Mouse (Mus musculus) fibroblast of lung, adult 2 months (primary cell): ENCODE data around the gene Ptprm.
A peak's percentile ranks its signal among the peaks of the same experiment; 100 is the strongest.

Experiments
- DNase-seq: peaks from one replicate; pipeline ENCODE4 v3.0.0-alpha.2; 2011; ENCODE audit warnings: low read depth

Gene Ptprm

DNA sequence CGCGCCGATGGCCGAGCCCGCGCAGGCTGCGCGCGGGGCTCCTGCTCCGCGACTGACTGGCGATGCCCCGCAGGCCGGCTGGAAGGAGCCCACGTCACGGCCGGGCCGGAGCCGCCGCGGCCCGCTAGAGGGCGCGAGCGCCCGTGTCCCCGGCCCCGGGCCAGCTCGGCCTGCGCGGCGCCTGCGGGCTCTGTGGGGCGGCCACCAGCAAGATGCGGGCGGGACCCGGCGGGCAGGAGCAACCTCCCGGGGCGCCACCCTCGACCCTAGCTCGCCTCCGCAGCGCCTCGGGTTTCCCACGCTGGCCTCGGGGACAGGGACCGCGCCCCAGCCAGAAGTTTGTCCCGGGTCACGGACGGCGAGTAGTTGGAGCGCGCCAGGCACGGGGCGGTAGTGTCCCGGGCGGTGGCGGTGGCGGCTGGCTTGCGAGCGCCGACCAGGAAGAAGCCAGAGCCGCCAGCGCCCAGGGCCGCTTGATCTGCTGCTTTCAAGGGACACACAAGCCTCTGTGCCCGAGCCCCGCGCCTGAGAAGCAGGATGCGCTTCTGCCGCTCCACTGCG, at the start of gene Ptprm:
Gene Ptprm, minus strand, starts transcription at position 7 of the 561 bp plus-strand sequence.
- DNase-seq = peak; percentile 46

DNA sequence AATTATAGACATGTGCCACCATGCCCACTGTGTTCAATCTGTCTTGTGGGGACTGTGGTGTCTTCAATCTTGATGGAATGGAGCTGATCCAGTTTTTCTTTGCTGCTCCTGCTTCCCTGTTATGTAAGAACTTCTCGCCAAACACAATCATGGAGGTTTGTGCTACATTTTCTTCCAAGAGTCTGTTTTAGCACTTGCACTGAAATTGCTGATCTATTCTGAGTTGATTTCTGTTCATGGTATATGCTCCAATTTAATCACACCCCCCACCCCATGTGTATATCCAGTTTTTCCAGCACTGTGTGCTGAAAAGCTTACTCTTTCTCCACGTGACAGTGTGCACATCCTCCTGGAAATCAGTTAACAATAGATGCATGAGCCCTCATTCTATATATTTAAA, 41.9 kb upstream of the Ptprm start:
- DNase-seq = no peak

DNA sequence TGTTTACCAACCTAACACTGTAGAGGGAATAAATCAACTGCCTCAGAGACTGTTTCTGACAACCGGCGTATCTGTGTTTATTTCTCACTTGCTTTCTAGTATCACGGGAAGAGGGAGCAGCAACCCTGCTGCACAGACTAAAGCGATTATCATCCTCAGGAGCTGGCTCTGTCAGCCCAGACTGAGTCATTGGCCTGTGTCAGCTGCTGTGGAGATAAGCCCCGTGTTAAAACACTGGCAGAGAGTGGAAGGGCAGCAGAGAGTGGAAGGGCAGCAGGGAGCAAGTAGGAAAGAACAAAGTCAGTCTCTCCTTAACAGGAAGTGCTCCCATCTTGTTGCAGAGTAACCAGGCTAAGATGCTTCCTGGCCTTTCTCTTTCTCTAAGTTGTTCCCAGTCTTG, 36.6 kb upstream of the Ptprm start:
- DNase-seq = no peak

DNA sequence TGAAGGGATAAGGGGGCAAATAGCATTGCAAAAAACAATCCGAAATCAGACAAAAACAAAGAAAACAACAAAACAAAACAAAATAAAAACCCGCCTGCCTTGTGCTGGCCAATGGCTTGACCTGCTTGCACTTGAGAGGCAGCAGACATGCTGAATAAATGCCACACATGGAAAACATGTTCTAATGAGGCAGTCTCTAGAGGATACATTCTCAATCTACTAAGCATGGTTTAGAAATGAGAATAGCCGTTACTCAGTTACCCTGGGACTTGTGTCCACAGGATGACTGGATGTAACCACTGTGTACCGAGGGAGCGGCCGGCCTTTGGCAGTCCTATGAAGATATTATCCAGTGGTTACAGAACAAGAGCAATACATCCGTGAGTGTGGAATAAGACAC, 33.9 kb upstream of the Ptprm start:
- no peak for DNase-seq

DNA sequence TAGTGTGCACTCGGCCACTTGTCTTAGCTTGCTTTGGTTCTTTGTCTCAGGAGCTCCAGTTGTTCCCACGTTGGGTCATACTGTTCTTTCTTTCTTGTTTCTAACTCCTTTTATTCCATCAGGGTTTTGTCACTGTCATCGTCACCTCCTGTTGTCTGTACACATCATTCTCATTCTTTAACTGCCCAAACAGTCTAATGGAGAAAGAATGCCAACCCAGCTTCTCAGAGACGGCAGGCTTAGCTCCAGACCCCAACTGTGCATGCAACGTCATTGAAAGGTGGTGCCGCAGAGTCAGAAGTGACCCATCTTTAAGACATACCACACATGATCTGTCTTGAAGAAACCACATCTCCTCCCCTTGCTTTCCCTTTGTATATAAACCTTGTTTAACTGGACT, 31.0 kb upstream of the Ptprm start:
- DNase-seq = no peak

DNA sequence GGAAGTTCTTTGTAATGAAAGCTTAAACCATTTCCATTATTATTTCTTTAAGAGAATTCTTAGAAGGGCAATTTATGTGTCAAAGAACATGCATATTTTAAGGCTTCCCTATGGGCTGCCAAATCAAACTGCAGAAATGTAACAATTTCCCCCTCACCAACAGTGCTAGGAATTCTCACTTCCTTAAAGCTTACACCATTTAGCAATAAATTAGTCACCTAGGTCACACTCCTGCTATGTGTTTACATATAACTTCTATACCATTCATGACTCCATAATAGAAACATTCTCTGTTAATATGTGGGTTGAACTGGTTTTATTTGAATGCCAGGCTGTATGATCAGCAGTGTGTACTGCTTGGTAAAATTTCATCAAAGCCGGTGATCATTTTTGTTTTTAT, 29.4 kb upstream of the Ptprm start:
- DNase-seq = no peak

DNA sequence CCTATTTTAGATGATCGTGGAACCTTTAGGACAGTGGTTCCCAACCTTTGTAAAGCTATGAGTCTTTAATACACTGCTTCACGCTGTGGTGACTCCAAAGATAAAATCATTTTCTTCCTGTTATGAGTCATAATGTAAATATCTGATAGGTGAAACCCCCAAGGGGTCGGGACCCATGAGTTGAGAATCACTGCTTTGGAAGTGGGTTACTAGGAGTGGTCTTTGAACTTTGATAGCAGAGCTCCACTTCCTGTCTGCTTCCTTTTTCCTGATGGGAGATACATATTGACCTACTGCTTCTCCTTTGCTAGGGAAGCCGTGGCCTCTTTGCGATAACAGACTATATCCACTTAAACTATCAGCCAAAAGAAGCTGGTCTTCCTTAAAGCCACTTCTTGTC, 27.4 kb upstream of the Ptprm start:
- DNase-seq = no peak

DNA sequence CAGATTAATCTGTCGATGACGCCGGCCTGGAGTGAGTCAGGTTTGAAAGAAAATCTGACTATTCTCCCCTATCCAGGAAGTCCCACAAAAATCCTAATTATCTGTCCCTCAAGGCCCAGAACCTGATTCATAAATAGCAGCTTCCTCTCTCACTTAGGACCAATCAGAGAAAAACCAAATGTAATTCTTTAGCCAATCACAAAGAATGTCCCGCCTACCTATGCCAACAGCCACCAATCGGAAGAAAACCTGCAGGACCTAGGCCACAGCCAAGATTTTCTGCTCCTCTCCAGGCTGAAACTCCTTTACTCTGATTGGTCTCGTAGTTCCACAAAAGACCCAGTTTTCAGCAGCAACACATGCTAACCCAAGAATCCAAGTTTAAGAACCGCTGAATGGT, 13.6 kb upstream of the Ptprm start:
- no peak for DNase-seq

DNA sequence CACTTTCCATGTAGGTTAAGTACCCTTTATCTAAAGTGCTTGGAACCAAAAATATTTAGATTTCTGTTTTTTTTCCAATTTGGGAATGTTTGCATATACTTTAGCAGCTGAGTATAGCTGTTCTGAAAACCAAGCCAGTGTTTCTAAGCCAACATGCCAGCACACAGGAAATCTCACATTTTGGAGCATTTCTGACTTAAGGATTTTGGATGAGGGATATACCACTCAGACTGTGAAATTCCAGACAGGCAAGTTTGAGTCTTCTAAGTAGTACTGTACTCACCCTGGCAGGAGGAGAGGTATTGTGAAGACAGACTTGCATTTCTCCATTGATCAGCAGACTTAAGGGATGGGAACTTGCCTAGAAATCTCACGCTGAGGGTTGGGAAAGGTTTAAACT, 10.2 kb upstream of the Ptprm start:
- no peak for DNase-seq

DNA sequence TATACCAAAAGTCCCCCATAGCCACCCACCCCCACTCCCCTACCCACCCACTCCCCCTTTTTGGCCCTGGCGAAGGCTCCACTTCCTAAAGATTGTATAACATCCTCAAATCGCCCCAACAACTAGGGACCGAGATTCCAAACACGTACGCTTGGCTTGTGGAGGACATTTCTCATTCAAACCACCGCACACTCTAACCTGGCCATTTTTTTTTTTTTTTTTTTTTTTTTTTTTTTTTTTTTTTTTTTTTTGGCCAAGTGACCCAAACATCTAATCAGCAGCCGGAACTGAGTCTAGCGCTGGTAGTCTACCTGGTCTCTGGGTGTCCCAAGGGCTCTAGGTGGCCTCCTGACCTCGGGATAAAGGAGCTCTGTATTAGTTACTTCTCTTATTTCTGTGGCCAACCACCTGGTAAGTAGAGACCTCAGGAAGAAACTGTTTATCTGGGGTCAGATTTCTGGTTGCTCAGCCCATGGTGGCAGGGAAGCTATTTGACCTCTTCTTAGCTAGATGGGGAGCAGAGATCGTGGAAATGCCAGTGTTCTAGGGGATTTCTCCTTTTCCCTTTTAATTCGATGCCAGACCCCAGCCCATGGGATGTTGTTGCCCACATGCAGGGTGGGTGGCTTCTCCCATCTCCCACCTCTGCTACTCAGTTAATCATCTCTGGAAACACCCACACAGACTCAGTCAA, 9.3 kb upstream of the Ptprm start:
- DNase-seq = no peak

DNA sequence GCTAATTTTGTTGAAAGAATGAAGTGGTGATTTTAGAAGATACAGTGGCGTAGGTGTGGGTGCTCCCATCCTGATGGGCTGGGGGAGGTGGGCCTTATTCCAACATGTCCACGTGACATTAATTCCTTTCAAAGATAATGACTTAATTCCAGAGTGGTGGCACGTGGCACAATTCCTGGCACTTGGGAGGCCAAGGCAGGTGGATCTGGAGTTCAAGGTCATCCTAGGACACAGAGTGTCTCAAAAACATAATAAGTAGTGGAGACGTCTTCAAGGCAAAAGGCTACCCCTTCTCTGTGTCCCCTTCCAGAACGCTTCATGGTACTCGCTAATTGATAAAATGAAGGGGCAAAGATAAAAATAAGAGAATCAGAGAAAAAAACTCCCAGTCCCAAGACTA, 7.9 kb upstream of the Ptprm start:
- no peak for DNase-seq

DNA sequence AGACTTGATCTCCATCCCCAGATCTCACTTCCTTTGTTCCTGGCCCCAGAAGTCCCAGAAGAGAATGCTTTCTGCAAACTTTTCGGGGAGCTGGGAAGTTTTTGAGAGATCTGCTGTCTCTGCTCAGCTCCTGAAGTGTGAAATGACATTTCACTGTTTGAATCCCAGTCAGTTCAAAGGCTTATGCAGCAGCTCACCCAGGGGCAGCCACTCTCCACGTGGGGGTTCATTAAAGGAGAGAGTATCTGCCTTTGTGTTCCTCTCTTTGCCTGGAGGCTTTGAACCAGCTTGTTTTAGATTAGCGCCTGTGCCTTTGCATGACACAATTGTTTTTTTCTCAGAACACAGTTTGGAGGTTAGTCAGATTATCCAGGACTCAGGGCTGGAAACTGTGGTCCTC, 6.3 kb upstream of the Ptprm start:
- DNase-seq = no peak

DNA sequence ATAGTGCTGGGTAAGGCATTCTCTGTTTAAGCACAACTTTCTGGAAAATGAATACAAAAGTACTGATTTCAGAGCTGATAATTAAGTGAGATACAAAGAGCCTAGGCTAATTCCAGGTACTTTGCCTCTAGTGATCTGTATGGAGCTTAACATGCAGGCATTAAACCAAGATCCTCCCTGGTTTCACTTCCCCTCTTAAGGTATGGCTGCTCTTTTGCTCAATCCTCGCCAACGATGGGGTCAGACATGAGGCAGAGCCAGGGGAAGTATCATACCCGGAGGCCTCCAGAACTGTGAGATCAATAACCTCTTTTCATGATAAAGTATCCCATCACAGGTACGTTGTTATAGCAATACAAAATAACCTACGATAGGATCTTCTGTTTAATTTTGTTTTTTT, 5.3 kb upstream of the Ptprm start:
- DNase-seq = no peak

DNA sequence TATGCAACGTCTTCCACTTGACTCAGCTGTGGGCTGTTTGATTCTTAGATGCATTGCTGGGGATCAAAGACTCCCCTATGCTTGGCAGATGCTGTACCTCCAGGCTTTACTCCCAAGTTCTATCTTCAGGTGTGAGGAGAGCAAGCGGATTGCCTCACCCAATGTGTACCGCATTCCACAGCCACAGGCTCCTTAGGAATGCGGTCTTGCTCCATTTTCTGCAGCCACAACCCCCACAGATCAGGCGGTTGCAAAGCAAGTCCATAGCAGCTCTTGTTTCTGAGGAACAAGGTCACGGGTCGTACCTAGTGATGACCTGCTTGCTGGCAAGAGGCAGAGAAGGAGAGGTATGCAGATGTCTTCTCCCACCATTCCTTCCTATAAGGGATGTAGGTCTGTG, 4.3 kb upstream of the Ptprm start:
- DNase-seq = no peak

DNA sequence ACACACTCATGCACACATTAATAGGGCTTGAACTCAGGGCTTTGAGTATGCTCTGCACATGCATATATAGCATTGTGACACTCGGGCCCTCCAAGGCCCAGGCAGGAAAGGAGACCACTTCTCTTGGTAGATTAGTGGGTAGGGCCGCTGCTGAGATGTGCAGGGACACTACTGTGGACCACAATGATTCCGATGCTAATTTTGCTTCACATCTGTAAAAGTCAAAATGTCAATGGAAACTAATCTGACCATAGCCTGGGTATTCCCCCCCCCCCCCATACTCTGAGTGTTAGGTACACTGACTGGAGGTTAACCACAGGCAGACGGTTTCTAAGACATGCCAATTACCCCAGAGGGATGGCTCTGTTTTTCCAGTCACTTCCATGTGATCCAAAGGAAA, 2.9 kb upstream of the Ptprm start:
- no peak for DNase-seq

DNA sequence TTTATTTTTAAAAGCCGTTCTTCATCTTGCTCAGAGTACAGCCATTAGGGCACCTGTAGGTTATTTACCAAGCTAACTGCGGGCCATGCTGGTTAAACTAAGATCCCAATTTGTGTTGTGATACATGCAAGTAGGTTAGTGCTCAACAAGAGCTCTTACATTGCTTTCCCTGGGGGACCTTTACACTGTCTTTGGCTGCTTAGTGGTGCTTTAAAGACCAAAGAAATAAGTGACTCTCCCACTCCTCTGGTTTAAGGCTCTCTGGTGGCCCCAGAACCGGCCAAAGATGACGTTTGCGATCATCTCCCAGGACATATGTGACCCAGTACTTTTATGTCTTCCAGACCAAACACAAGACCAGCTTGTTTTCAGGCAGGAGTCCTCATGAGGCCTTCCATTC, 994 bp upstream of the Ptprm start:
- DNase-seq = no peak

DNA sequence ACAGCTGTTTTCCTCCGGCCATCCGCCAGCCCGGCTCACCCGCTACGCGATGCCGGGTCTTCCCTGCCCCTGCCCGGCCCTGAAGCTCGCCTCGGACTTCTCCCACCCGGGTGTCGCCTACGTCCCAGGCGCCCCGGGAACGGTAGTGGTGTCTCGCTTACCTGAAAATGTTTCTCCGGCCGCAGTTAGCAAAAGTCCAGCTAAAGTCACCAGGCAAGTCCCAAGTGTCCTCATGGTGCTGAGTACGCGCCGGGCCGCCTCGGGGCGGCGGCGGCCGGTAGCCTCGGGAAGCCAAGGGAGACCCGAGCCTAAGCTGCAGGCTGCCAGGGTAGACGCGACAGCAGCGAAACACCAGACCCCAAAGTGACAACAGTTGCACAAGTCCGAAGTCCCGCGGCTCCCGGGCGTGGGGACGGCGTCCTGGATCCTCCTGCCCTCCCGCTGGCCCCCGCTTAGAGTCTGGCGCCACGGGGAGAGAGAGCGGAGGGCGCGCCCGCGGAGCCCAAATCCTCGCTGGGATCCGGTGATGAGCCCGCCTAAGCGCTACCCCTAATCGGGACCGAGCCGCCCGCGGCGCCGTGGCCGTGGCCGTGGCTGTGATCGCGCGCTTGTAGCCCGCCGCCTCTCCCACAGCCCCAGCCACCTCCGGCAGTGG, 334 bp downstream of the Ptprm start:
- no peak for DNase-seq

DNA sequence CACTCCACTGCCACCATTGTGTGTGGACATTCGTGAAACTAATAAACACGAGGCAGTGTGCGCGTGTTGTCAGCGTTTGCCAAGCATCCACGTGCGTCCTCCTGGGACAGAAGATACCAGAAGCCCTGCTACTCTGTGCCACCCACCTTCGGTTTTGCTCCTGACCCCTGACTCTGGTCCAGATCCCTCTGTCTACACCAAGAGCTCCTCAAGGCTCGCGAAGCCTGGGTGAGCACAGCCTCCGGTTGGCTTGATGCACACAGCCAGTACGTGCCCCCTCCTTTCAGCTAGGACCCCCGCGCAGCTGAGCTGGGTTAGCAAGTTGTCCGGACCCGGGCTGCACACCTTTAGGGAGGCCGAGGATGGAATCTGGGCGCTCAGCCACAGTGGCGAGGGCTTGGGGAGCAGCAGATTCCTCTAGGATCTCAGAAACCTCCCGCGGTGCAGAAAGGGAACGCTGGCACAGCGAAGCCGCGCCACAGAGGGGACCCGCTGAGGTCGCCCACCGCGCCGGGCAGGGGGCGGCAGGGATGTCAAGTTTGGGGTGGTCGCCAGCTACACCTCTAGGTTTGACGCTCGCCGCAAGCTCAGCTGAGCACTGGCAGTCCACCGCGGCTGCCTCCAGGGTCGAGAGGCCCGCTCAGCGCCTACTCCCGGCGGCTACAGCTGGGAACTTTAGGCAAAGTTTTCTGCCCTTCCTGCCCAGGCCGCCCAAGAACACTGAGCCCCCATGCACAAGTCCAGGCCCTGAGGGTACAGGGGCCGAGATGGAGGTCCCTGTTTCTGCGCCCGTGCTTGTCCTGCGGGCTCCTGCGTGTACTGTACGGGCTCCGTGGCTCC, 1.1 kb downstream of the Ptprm start:
- DNase-seq = no peak

DNA sequence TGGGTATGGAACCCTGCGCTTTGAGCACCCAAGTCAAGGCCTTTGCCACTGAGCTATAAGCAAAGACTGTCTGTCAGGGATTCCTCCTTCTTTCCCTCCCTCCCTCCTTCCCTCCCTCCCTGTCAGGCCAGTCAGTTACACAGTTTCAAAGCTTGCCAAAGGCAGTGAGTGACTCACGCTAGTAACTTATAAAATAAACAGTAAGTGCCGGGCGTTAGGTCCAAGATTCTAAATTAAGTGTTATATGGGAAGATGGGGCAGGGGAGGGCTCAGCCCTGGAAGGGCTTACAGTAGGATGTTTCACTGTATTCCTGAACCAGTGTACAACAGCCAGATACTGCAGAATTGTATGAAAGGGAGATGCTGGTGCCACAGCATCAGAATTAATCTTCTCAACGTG, 2.8 kb downstream of the Ptprm start:
- no peak for DNase-seq

DNA sequence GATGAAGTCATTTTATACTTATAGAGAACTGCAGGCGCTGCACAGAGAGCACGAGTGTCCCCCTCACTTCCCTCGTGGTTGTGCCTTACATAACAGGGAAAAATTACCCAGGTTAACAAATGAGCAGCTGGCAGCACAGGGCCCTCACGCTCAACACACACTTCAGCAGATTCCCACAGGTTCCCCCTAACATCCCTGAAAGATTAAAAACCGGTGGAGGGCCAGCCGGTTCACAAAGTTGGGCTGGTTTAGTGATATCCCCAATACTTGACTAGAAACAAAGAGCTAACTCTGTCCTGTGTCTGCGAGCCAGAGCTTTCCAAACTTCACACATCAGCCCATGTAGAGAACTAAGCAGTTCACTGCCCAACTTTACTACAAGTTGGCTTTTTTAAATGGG, 3.7 kb downstream of the Ptprm start:
- no peak for DNase-seq

DNA sequence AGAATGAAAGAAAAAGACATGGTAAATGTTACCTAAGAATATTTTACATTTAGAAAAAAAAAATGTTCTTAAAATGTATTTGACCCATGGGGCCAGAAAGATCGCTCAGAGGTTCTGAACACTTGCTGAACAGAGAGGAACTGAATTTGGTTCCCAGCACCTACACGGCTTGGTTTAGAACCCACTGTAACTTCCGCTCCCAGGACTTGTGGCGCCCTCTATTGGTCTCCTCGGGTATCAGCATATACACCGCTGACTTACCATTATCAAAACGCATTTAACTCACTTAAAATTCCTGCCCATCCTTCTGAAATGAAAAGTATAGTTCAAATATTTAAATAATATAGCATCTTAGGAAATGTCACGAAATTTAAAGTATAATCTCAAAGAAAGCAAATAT, 4.7 kb downstream of the Ptprm start:
- no peak for DNase-seq

DNA sequence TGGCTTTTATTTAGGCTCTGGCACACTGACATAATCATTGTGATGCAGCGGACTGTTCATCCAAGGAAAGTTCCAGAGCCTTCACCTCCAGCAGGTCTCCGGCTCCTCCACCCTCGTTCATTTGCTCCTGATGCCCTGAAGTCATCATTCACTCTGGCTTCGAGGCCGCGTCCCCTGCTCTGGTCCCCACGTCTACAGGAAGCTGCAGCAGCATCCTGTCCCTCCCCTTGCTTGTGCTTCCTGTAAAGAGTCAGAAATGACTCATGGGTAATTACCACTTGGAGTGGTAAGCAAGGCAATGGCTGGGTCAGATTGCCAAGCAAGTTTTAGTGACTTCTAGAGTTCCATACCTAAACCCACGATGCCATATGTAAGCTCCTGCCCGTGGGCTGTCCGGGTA, 7.3 kb downstream of the Ptprm start:
- no peak for DNase-seq

DNA sequence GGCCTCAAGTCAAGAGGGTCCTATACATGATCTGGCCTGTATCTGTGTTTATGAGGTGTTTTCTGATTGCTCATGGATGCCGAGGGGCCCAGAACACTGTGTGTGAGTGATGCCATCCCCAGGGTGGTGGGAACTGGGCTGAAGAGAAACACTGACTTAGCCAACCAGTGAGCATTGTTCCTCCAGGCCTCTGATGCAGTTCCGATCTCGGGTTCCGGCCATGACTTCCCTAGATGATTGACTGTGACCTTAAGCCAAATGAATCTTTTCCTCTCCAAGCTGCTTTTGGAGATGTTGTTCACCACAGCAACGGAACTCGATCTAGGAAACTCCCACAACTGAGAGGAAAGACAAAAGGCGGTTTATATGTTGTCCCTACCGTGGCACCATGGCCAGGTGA, 9.1 kb downstream of the Ptprm start:
- no peak for DNase-seq
